Mouse (Mus musculus) testis, adult 2 months (tissue): Measurements from ENCODE around the gene Npm3.

Experiments used
- CTCF ChIP-seq: fragments of 200-500 bp; IDR thresholded peaks from 2 replicates; pipeline ENCODE4 v1.5.1; 2012; ENCODE audit warnings: low read depth, mild to moderate bottlenecking, inconsistent platforms, low read length, moderate library complexity; ENCODE audit not compliant: control insufficient read depth, insufficient read depth, insufficient replicate concordance
- POLR2A ChIP-seq: fragments of 200-500 bp; IDR thresholded peaks from 2 replicates; pipeline ENCODE4 v1.6.1; 2012; ENCODE audit warnings: low read depth, mild to moderate bottlenecking, inconsistent platforms, low read length, moderate library complexity; ENCODE audit not compliant: control insufficient read depth

- TF ChIP-seq CTCF (no peak), POLR2A (no peak)
These were observed 4.2 kb upstream of the Npm3 start for GRCm38 (mm10) chr19:45753551-45753950.
